Mouse (Mus musculus) retina, embryonic 14.5 days (tissue): ENCODE results near the gene Edc3.

ENCODE experiments used
- DNase-seq: peaks from one replicate; pipeline ENCODE4 v3.0.0-alpha.2; 2015; ENCODE audit warnings: low spot score

The Edc3 gene

DNA sequence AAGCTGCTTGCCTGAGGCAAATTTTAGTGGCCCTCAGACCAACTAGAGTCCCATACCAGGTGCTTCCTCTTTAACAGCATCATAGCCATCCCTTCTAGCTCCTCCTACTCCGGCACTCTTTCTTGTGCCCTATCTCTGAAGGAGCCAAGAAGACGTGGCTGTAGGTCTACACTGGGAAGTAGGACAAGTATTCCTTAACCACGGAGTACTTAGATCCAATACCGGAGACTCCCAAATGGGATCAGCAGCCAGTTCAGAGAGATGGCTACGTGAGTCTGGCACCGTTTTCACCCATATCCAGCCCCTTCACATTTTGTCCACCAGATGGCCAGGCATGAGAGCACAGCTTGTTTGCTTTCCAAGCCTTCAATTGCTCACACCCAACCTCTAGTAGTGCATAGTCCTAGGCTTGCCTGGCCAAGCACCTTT, 54.2 kb downstream of the Edc3 start:
- peak; percentile 65 for DNase-seq

DNA sequence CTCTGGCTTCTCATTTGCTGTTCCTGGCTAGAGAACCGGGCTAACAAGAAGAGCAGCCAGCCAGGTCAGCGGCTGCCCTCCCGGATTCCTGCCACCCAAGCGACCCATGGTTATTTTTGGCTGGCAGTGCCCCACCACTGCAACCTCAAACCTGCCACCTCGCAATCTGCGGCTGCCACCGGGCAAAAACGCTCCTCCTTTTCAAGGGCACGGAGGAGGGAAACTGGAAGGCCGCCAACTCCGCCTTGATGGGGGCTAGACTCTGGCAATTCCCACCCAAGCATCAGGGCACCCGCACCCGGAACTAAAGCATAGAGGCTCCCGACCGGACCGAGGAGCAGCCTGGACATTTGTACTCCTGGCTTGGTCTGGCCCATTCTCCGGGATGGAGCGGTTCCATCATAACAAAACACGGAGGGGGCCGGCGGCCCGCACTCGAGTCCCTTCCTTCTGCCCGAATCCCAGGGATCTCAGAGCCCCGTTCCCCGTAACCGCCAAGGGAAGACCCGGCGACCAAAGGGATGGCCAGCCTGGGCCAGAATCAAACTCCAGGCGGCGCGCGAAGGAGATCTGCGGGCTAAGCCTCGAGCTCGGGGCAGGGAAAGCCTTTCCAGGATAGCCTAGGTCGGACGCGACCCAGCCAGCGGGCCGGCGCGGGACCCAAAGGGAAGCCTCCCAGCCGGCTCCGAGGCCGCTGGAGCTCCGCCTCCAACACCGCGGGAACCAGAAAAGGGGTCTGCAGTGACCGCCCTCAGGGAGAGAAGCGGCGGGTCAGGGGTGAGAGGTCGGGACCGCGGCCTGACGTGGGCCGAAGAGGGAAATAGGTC, 56.0 kb downstream of the Edc3 start:
- DNase-seq, result no peak

- peak; percentile 94 for DNase-seq
These were observed 56.6 kb downstream of the Edc3 start for GRCm38 (mm10) chr9:57764974-57765363.

GRCm38 (mm10) chr9:57765364-57766351, 57.3 kb downstream of the Edc3 start, which contains the start of gene Clk3:
TSS of gene Clk3 (minus strand) at chr9:57765860.
- peak; percentile 70 for DNase-seq

DNA sequence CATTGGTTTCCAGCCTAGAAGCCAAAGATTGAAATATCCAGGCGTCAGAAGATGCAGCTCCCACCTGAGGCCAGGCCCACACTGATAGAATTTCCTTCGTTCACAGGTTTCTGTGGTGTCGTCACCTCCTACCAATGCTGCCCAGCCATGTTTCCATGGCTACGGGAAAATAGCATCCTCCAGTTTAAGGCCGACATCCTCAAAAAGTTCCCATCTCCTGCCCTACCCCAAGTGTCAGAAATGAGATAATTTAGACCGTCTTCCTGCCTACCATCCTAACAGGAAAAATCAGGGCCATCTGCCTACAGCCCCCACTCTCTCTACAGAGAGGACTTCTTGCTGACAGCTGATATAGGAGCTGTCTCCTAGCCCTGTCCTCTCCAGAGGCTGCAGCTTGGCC, 58.1 kb downstream of the Edc3 start:
- no peak for DNase-seq

DNA sequence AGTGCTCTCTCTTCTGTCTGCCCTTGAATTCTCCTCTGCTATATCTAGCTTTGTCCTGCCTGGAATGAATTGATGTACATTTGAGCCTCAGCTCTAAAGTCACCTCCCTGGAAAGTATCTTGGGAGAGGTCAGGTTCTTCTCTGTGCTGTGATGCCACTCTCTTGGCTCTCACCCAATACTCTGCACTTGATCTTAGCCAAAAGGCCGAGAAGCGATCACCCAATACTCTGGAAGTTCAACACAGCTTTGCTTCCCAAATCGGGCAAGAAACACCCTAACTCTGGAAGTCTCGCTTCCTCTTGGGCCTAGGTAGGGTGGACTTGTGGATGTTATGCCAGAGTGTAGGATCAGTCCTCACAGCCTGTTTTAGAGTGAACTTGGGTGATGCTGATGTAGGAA, 58.9 kb downstream of the Edc3 start:
- DNase-seq, result no peak

DNA sequence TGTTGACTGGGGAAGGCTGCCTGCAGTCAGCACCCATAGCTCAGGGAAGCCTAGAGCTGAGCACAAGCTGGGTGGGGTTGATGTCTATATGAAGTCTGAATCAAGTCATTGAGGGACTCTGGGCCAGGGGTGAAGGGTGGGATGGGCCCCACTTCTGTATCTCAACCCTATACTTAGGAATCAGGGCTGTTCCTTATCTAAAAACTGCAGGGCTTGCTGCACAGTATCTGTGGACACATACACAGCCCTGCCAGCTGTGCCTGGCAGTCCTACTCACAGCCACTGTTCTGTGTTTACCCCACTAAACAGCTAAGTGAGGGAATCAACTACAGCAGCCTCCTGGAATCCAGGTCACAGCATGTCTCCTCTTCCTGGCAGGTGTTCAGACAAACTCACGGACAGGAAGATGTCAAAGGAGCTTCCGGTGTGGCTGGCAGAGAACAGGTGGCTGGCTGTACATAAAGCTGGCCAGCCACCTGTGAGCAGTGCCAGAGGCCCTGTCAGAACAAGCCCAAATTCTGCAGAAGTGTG, 61.3 kb downstream of the Edc3 start:
- no peak for DNase-seq

DNA sequence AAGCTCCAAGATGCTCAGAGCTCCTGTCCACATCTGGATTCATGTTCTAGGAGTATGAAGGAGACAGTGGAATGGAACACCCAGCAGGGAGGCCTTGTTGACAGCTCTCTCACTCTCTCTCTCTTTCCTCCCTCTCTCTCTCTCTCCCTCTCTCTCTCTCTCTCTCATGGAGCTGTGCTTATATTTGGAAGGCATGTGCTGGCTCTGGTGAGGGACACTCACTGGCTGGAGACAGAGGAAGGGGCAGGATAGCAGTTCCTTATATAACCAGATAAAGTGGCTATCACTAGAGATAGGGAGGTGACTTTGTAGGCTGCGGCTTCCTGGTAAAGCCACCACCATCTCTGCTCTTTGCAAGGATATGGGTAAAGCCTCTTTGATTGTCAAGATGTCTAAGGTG, 61.9 kb downstream of the Edc3 start:
- no peak for DNase-seq

GRCm38 (mm10) chr9:57770836-57771235, 62.5 kb downstream of the Edc3 start:
- DNase-seq, result no peak

DNA sequence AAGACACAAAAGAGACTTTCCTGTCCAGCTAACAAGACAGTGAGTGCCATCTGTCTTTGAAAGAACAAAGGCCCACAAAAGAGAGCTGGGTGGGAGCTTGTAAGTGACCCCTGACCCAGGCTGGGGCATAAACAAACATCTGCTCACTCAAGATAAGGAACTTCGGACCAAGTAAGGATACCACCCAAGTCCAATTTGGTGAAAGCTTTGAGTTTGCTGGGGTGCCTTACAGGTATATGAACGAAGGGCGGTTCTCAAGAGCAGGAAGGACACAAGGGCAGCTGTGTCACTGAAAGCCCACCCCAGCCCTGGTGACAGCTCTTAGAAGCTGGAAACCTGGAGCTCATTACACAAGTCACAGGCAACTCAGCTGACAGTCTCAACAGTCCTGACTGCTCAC, 65.4 kb downstream of the Edc3 start:
- DNase-seq, result no peak

GRCm38 (mm10) chr9:57774168-57774567, 65.8 kb downstream of the Edc3 start:
- peak; percentile 50 for DNase-seq

- DNase-seq, result no peak
These were observed 66.7 kb downstream of the Edc3 start for GRCm38 (mm10) chr9:57775026-57775425.

DNA sequence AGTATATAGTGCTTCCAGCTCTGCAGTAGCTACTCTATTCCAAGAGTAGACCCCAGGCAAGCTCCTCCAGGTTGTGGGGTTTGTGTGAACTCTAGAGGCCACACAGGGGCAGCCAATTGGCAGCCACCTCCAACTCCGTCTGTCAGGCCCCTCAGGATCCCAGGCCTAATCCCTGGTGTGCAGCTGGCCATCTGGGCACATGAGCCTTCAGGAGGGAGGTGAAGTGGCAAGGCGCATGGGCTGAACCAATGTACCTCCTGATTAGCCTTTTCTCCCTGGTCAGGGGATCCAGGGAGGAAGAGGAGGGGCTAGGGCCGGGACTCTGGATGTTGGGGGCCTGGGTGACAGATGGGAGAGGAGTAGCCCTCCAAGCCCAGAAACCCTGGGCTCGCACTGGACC, 67.4 kb downstream of the Edc3 start:
- DNase-seq, result peak; percentile 37

GRCm38 (mm10) chr9:57782656-57783055, 74.3 kb downstream of the Edc3 start:
- DNase-seq, result no peak

DNA sequence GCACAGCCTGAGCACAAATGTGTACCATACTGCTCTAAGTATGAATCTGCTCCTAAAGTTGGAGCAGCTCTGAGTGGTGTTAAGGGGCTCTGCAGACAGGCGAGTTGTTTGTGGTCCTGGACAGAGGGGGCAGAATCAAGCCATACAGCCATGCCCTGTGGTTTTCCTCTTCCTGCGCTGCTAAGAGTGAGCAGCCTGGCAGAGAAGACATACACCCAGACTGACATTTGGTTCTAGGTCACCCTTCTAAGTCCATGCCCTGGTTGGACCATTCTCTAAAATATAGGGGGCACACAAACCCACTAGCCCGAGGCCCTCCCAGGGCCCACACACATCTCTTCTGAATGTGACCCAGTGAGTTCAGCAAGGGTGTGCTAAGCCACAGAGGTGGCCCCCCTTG, 81.4 kb downstream of the Edc3 start:
- no peak for DNase-seq

DNA sequence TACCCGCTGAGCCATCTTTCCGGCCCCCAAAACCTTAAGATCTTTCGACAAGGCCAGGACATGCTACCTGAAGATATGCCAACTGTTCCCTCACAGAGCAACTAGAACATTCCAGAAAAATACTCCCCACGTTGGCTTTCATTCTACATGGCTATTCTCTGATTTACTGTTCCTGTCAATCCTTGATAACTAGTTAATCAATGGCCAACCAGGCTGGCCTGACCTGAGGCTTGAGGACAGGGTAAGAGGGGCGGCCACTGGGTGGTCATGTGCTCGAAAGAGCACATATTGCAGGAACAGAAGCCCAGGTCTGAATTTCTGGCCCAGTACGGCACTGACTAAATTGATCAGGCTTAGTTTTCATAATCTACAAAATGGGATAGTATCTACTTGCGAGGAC, 89.1 kb downstream of the Edc3 start:
- DNase-seq, result no peak

GRCm38 (mm10) chr9:57798725-57799253, 90.4 kb downstream of the Edc3 start:
- DNase-seq, result peak; percentile 51

- no peak for DNase-seq
These were observed 92.1 kb downstream of the Edc3 start for GRCm38 (mm10) chr9:57800325-57800975.
